Mouse (Mus musculus) cerebral cortex, adult 2 months (tissue): ENCODE measurements around the gene Aarsd1.

Source experiments
- WGBS: fragments of 180-500 bp; shearing (Covaris S2); methylation state at CpG from one replicate; pipeline ENCODE4 v1.1.7; 2018; 5-methylcytosine and 5-hydroxymethylcytosine counted together

Gene Aarsd1

GRCm38 (mm10) chr11:101378196-101378595 lies 39.2 kb downstream of the Aarsd1 start:
- 94% methylated on average over 8 of the region's 8 CpGs for WGBS

GRCm38 (mm10) chr11:101374421-101374938 lies 42.9 kb downstream of the Aarsd1 start:
- WGBS: 51% methylated on average over 7 of the region's 7 CpGs

- WGBS: 83% methylated on average over 5 of the region's 5 CpGs
Measured at GRCm38 (mm10) chr11:101370141-101370540, 47.3 kb downstream of the Aarsd1 start.

- WGBS: 89% methylated on average over 8 of the region's 8 CpGs
Measured at GRCm38 (mm10) chr11:101367326-101367935, 50.0 kb downstream of the Aarsd1 start, which contains the start of gene G6pc. Gene G6pc, plus strand, starts transcription at chr11:101367561.

- 91% methylated on average over 5 of the region's 5 CpGs for WGBS
Measured at GRCm38 (mm10) chr11:101364531-101364931, 52.9 kb downstream of the Aarsd1 start.

GRCm38 (mm10) chr11:101360651-101361113 lies 56.7 kb downstream of the Aarsd1 start:
- 66% methylated on average over 3 of the region's 3 CpGs for WGBS

- WGBS: 77% methylated on average over 9 of the region's 9 CpGs
Measured at GRCm38 (mm10) chr11:101359776-101360175, 57.6 kb downstream of the Aarsd1 start.

- 86% methylated on average over 3 of the region's 3 CpGs for WGBS
Measured at GRCm38 (mm10) chr11:101357505-101358182, 59.8 kb downstream of the Aarsd1 start.
